8 mouse cellular contexts compared by ENCODE assay signal in genomic region chr13:97617511-97618189, GRCm38 (mm10).
DNase-seq lines count a peak whose midpoint lies in the region; ATAC-seq and TF ChIP-seq lines count a peak whose summit lies in the region.
"Had no signal": no experiment of that assay in that cellular context is flagged by ENCODE, and none has a peak within 500 bp of the region (broad histone marks: within the 10 kb centered on the region; RNA-seq: fewer than 3 reads in every experiment).

No protein-coding gene starts in this region.

- 18% methylated on average over 13 of the region's 13 CpGs for WGBS in lung, embryonic 16.5 days
- whole genome bisulfite sequencing in lung, adult 2 months: 56% methylated on average over 13 of the region's 13 CpGs
- 63% methylated on average over 13 of the region's 13 CpGs for WGBS in embryonic facial prominence, embryonic 10.5 days

- H3K9ac ChIP-seq in lung, embryonic 16.5 days (ENCODE audit: low read length): peak overlapping the region; percentile 9; the same call in 1 of the 2 replicates

- no peaks in the 10 kb centered on the region for H3K27me3 ChIP-seq in lung, embryonic 16.5 days (ENCODE audit: control insufficient read depth, insufficient read depth, low read depth, low read length)
- H3K27me3 ChIP-seq in embryonic facial prominence, embryonic 10.5 days (replicated peaks; ENCODE audit: low read depth, poor library complexity, severe bottlenecking): no peaks in the 10 kb centered on the region

- no peak for TF ChIP-seq POLR2A in lung, adult 2 months (IDR thresholded peaks at IDR 0.05; ENCODE audit: borderline replicate concordance, extremely low read depth, low read depth, low read length)

- H3K27ac ChIP-seq in lung, embryonic 16.5 days (ENCODE audit: low read length): peak overlapping the region; percentile 86
- H3K27ac ChIP-seq in embryonic facial prominence, embryonic 10.5 days (replicated peaks): peak overlapping the region; percentile 51; the same call in 1 of the 2 replicates

- ATAC-seq in lung, embryonic 16.5 days (ENCODE audit: low read depth): peak; percentile 91
- ATAC-seq in activated CD4-positive, CD25-positive, alpha-beta regulatory T cell, adult 4 months: no peak

- no peaks in the 10 kb centered on the region for H3K9me3 ChIP-seq in lung, embryonic 16.5 days (ENCODE audit: control insufficient read depth, low read length)
- no peaks in the 10 kb centered on the region for H3K9me3 ChIP-seq in embryonic facial prominence, embryonic 10.5 days

- peak overlapping the region; percentile 8; the same call in 1 of the 2 replicates for H3K4me2 ChIP-seq in lung, embryonic 16.5 days (ENCODE audit: low read depth, low read length)

- no peak overlapping the region for H3K4me3 ChIP-seq in lung, embryonic 16.5 days (ENCODE audit: low read length)
- no peak overlapping the region for H3K4me3 ChIP-seq in lung, adult 2 months (replicated peaks; ENCODE audit: extremely low read depth, low read depth, low read length)
- no peak overlapping the region for H3K4me3 ChIP-seq in embryonic facial prominence, embryonic 10.5 days

- H3K4me1 ChIP-seq in lung, embryonic 16.5 days (replicated peaks; ENCODE audit: control insufficient read depth, insufficient read depth, low read length): peaks cover 16% of the 10 kb centered on the region
- H3K4me1 ChIP-seq in lung, adult 2 months (ENCODE audit: control insufficient read depth, insufficient read depth, low read length): no peaks in the 10 kb centered on the region
- H3K4me1 ChIP-seq in embryonic facial prominence, embryonic 10.5 days: peaks cover 10% of the 10 kb centered on the region

- no peak for DNase-seq in lung, adult 2 months
- DNase-seq in embryonic facial prominence, embryonic 10.5 days (ENCODE audit: low spot score): peak; percentile 30
- peak; percentile 30 for DNase-seq in kidney, postnatal 14 days
- DNase-seq in testis, postnatal 10 days (ENCODE audit: low spot score): peak; percentile 64
- DNase-seq in neural tube, embryonic 10.5 days (ENCODE audit: extremely low spot score, low spot score): no peak
- DNase-seq: cerebellum, postnatal 25 days had no signal

- no peaks in the 10 kb centered on the region for H3K36me3 ChIP-seq in lung, embryonic 16.5 days (ENCODE audit: control insufficient read depth, insufficient read depth, low read length)
- no peaks in the 10 kb centered on the region for H3K36me3 ChIP-seq in embryonic facial prominence, embryonic 10.5 days (replicated peaks)

- no peak for TF ChIP-seq CTCF in lung, adult 2 months (IDR thresholded peaks at IDR 0.05; ENCODE audit: insufficient read depth, low read length)

Comparison
In these comparisons a context has a peak if more than half of its experiments do, and no peak if none do; other contexts are left out.
1. DNase-seq: peak in embryonic facial prominence, embryonic 10.5 days (single experiment), kidney, postnatal 14 days (single experiment) and testis, postnatal 10 days (single experiment); none in lung, adult 2 months (single experiment) and neural tube, embryonic 10.5 days (single experiment).